12 mouse cellular contexts compared by ENCODE assay signal in the genomic region with DNA sequence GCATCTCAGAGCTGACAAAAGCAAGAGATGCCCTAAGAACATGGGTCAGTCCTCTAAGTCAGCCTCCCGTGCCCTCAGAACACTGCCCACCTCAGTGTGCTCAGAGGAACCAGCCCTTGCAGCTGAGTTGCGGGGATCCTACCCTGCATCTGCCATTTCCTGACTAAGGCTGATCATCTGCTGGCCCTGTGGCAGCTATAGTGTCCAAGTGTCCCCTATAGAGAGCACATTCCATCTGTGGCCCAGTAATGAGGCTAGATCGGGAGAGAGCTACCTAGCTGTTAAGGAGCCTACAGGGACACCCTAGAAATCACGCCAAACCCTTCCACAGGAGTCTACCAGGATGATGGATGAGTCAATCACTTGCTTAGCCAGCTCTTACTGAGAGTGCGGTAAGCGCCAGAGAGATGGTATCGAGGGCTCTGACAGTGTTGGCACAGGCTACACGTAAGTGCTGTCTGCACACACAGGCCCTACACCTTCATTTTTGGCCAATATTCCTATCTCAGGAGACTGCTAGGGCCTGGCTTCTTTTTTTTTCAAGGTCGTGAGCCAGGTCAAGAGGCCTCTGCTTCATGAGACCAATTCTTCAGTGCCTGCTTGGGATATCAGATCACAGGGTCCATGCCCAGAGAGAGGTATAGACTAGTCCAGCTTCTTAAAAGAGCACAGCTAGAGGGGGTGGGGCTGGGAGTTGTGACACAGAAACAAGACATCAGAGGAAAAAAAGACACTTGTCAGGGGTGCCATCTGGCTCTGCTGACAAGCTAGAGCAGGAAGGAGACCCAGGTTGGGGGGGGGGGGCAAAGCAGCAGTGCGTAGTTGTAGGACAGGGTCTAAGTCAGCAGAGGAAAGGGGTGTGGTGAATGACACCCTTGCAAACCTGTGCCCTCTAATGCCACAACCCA. TPM values are rescaled to one million over a fixed set of nuclear protein-coding genes. Genes with fewer than 3 reads are reported as not detected.
DNase-seq lines count a peak whose midpoint lies in the region; ATAC-seq lines count a peak whose summit lies in the region.
"Had no signal": no experiment of that assay in that cellular context is flagged by ENCODE, and none has a peak within 500 bp of the region (broad histone marks: within the 10 kb centered on the region; RNA-seq: fewer than 3 reads in every experiment).

No protein-coding gene starts in this region.

- H3K9ac ChIP-seq in hindbrain, embryonic 14.5 days = 0 out of 2 replicates have a peak overlapping the region, but pooled peaks have one; percentile 12
- no peak overlapping the region for H3K9ac ChIP-seq in neural tube, embryonic 15.5 days (replicated peaks)

- peak; percentile 9 for DNase-seq in thymus, postnatal 14 days
- no peak for DNase-seq in thymus, postnatal 25 days
- DNase-seq in cerebellum, adult 9-11 months = peak; percentile 75
- no peak for DNase-seq in hindbrain, embryonic 14.5 days (ENCODE audit: low spot score)
- DNase-seq in adrenal gland, adult 8-10 months = no peak
- DNase-seq in kidney, postnatal 14 days = no peak
- DNase-seq in gastrocnemius, adult 18-20 months (ENCODE audit: low spot score) = no peak
- DNase-seq: kidney, adult 18-20 months; thymus, adult 18-20 months had no signal

- peaks cover 66% of the 10 kb centered on the region for H3K4me1 ChIP-seq in hindbrain, embryonic 14.5 days (replicated peaks; ENCODE audit: control insufficient read depth, insufficient read depth, low read length)
- H3K4me1 ChIP-seq in neural tube, embryonic 15.5 days = peaks cover 84% of the 10 kb centered on the region

- no peak overlapping the region for H3K4me3 ChIP-seq in hindbrain, embryonic 14.5 days (replicated peaks; ENCODE audit: low read length)
- H3K4me3 ChIP-seq in neural tube, embryonic 15.5 days (replicated peaks) = 0 out of 2 replicates have a peak overlapping the region, but pooled peaks have one; percentile 1
- H3K4me3 ChIP-seq: myocyte had no signal

- ATAC-seq in hindbrain, embryonic 14.5 days (ENCODE audit: low FRiP score) = no peak
- peak; percentile 28; the same call in 1 of the 2 replicates for ATAC-seq in neural tube, embryonic 15.5 days (ENCODE audit: low FRiP score)

- no peak overlapping the region for H3K27ac ChIP-seq in hindbrain, embryonic 14.5 days
- H3K27ac ChIP-seq in neural tube, embryonic 15.5 days (replicated peaks) = peak overlapping the region; percentile 48

- peak overlapping the region; percentile 27 for H3K4me2 ChIP-seq in hindbrain, embryonic 14.5 days (replicated peaks)
- peak overlapping the region; percentile 43 for H3K4me2 ChIP-seq in neural tube, embryonic 15.5 days
- H3K4me2 ChIP-seq: liver, embryonic 11.5 days had no signal

- no peaks in the 10 kb centered on the region for H3K9me3 ChIP-seq in hindbrain, embryonic 14.5 days (ENCODE audit: control insufficient read depth, low read length)
- H3K9me3 ChIP-seq in neural tube, embryonic 15.5 days (replicated peaks) = no peaks in the 10 kb centered on the region

- H3K36me3 ChIP-seq in hindbrain, embryonic 14.5 days (replicated peaks; ENCODE audit: control insufficient read depth, insufficient read depth) = peaks cover 100% of the 10 kb centered on the region
- peaks cover 83% of the 10 kb centered on the region for H3K36me3 ChIP-seq in neural tube, embryonic 15.5 days

- WGBS in hindbrain, embryonic 14.5 days = 59% methylated on average over 10 of the region's 10 CpGs
- 61% methylated on average over 10 of the region's 10 CpGs for WGBS in neural tube, embryonic 15.5 days

- no peaks in the 10 kb centered on the region for H3K27me3 ChIP-seq in hindbrain, embryonic 14.5 days (ENCODE audit: control insufficient read depth, insufficient read depth, low read length)
- H3K27me3 ChIP-seq in neural tube, embryonic 15.5 days (replicated peaks) = no peaks in the 10 kb centered on the region

RNA-seq across cellular contexts. Expression of a gene that starts 7.3 kb away (rescaled TPM):
- 311 and 362 TPM in 2 replicates for polyA plus RNA-seq in hindbrain, embryonic 14.5 days (2014; fragmentation: Nextera tagmentation; extraction: Ambion mirVana)
- 1,201 and 1,460 TPM in 2 replicates for polyA plus RNA-seq in neural tube, embryonic 15.5 days (2015; fragmentation: Nextera tagmentation; extraction: Ambion mirVana)
- 10 to 100 TPM; 46.7 to 97.5 (median 70.7) TPM for total RNA-seq in adrenal gland, adult 8-10 months (2022)
- total RNA-seq in gastrocnemius, adult 18-20 months (2021) = 1 to 10 TPM; 1.2 to 2.1 TPM

Comparison
In these comparisons a context has a peak if more than half of its experiments do, and no peak if none do; other contexts are left out.
1. DNase-seq: peak in thymus, postnatal 14 days (single experiment) and cerebellum, adult 9-11 months (single experiment); none in thymus, postnatal 25 days (single experiment), hindbrain, embryonic 14.5 days (single experiment), adrenal gland, adult 8-10 months (single experiment), kidney, postnatal 14 days (single experiment) and gastrocnemius, adult 18-20 months (single experiment).
2. RNA of a gene that starts 7.3 kb away (total RNA-seq): 46.7 to 97.5 TPM in adrenal gland, adult 8-10 months; 1.2 to 2.1 TPM in gastrocnemius, adult 18-20 months; every median in the first group is over 10 times any median in the second.